Mouse (Mus musculus) forebrain, embryonic 10.5 days (tissue): ENCODE data around the gene Noc4l. TPM values are rescaled to one million over a fixed set of nuclear protein-coding genes. Genes with fewer than 3 reads are reported as not detected.

Experiments used
- DNase-seq: peaks from one replicate; pipeline ENCODE4 v3.0.0-alpha.2; 2017; ENCODE audit warnings: low spot score; ENCODE audit errors: extremely low spot score
- H3K27ac ChIP-seq: fragments of 300-500 bp; sonication (generic); 2 replicates; pipeline ENCODE4 v1.5.1; 2016; ENCODE audit warnings: mild to moderate bottlenecking
- H3K27me3 ChIP-seq: fragments of 300-500 bp; sonication (generic); 2 replicates; pipeline ENCODE4 v1.6.1; 2016; ENCODE audit warnings: mild to moderate bottlenecking; ENCODE audit not compliant: poor library complexity, severe bottlenecking
- H3K36me3 ChIP-seq: fragments of 300-500 bp; sonication (generic); replicated peaks from 2 replicates; pipeline ENCODE4 v1.6.1; 2016; ENCODE audit warnings: mild to moderate bottlenecking, moderate library complexity
- H3K4me1 ChIP-seq: fragments of 300-500 bp; sonication (generic); 2 replicates; pipeline ENCODE4 v1.6.1; 2016
- H3K4me3 ChIP-seq: fragments of 300-500 bp; sonication (generic); 2 replicates; pipeline ENCODE4 v1.5.1; 2016; ENCODE audit warnings: mild to moderate bottlenecking, moderate library complexity
- H3K9me3 ChIP-seq: fragments of 300-500 bp; sonication (generic); 2 replicates; pipeline ENCODE4 v1.6.1; 2016; ENCODE audit warnings: mild to moderate bottlenecking, moderate library complexity
- WGBS: fragments of 180-500 bp; shearing (Covaris S2); methylation state at CpG from one replicate; pipeline ENCODE4 v1.1.7; 2016; 5-methylcytosine and 5-hydroxymethylcytosine counted together
- microRNA-seq: library from miRNA; unstranded; fragments of <30 nt; microRNA quantifications from one replicate; pipeline ENCODE4, GENCODE M21; 2017
- polyA plus RNA-seq: library from polyadenylated mRNA; unstranded; fragments of >200 nt; fragmentation: Nextera tagmentation; extraction: Ambion mirVana; gene quantifications from 2 replicates; pipeline ENCODE4 v1.2.1, GENCODE M21; 2016

Gene Noc4l
- polyA plus RNA-seq, 1 experiment from 2014 or later, result 102 TPM

GRCm38 (mm10) chr5:110605531-110606221 lies 47.5 kb downstream of the Noc4l start:
- Histone ChIP-seq H3K4me1 (peaks cover 24% of the 10 kb centered on the region), H3K27me3 (peaks cover 67% of the 10 kb centered on the region), H3K4me3 (no peak overlapping the region), H3K36me3 (no peaks in the 10 kb centered on the region), H3K9me3 (no peaks in the 10 kb centered on the region), H3K27ac (no peak overlapping the region)
- no peak for DNase-seq
- 68% methylated on average over 5 of the region's 5 CpGs for WGBS

GRCm38 (mm10) chr5:110604311-110604710 lies 48.9 kb downstream of the Noc4l start:
- Histone ChIP-seq H3K27me3 (peaks cover 58% of the 10 kb centered on the region), H3K4me1 (peaks cover 17% of the 10 kb centered on the region), H3K36me3 (no peaks in the 10 kb centered on the region), H3K9me3 (no peaks in the 10 kb centered on the region), H3K4me3 (no peak overlapping the region), H3K27ac (no peak overlapping the region)
- WGBS, result 91% methylated on average over 2 of the region's 2 CpGs
- DNase-seq, result no peak

- Histone ChIP-seq H3K27ac (no peak overlapping the region), H3K27me3 (peaks cover 56% of the 10 kb centered on the region), H3K9me3 (no peaks in the 10 kb centered on the region), H3K36me3 (no peaks in the 10 kb centered on the region), H3K4me3 (no peak overlapping the region), H3K4me1 (peaks cover 10% of the 10 kb centered on the region)
- DNase-seq, result no peak
- WGBS, result 87% methylated on average over 7 of the region's 7 CpGs
These were observed 50.1 kb downstream of the Noc4l start for GRCm38 (mm10) chr5:110603016-110603685.

Small RNA genes within 50 kb of the gene (microRNA-seq; reads per million reads assigned to microRNA genes)
- 4.2 reads per million, percentile 10 among the genes with 10 or more reads in this experiment for gene Mir7026

Other genes starting within 250 kb of the Noc4l start
- 19.6 and 20.5 TPM in 2 replicates for gene Fbrsl1, start 204.9 kb downstream of the Noc4l start, polyA plus RNA-seq
- 0.44 and 0.67 TPM in 2 replicates for gene Galnt9, start 109.1 kb downstream of the Noc4l start, polyA plus RNA-seq
- 30.3 and 31.4 TPM in 2 replicates for gene Ddx51, start within 50 bp of the Noc4l start, polyA plus RNA-seq
- gene Ep400, start 117.3 kb upstream of the Noc4l start, polyA plus RNA-seq, result 66.8 and 68.8 TPM in 2 replicates
- 47.1 and 48.4 TPM in 2 replicates for gene Pus1, start 127.2 kb upstream of the Noc4l start, polyA plus RNA-seq
- gene Ulk1, start 156.7 kb upstream of the Noc4l start, polyA plus RNA-seq, result 18.3 and 22.0 TPM in 2 replicates
- 27.5 and 29.9 TPM in 2 replicates for gene Hscb, start 186.4 kb upstream of the Noc4l start, polyA plus RNA-seq
- gene Chek2, start 186.6 kb upstream of the Noc4l start, polyA plus RNA-seq, result 47.5 and 51.5 TPM in 2 replicates
- 9.7 and 9.8 TPM in 2 replicates for gene Ttc28, start 226.4 kb upstream of the Noc4l start, polyA plus RNA-seq